Mouse (Mus musculus) midbrain, embryonic 16.5 days (tissue): ENCODE data around the gene Acer3. TPM values are rescaled to one million over a fixed set of nuclear protein-coding genes. Genes with fewer than 3 reads are reported as not detected.

Source experiments
- ATAC-seq: fragments of 200-750 bp; cut with Nextera tagmentation; 2 replicates; pipeline ENCODE4 v1.8.0; 2017; ENCODE audit warnings: moderate TSS enrichment
- H3K27ac ChIP-seq: fragments of 300-500 bp; sonication (generic); 2 replicates; pipeline ENCODE4 v1.5.1; 2014; ENCODE audit warnings: mild to moderate bottlenecking, low read length, mixed read lengths
- H3K27me3 ChIP-seq: fragments of 300-500 bp; sonication (generic); 2 replicates; pipeline ENCODE4 v1.6.1; 2014; ENCODE audit warnings: low read depth, low read length, mixed read lengths; ENCODE audit not compliant: control insufficient read depth, insufficient read depth
- H3K36me3 ChIP-seq: fragments of 300-500 bp; sonication (generic); 2 replicates; pipeline ENCODE4 v1.6.1; 2014; ENCODE audit warnings: mild to moderate bottlenecking, low read length, moderate library complexity, mixed read lengths; ENCODE audit not compliant: control insufficient read depth, insufficient read depth
- H3K4me1 ChIP-seq: fragments of 300-500 bp; sonication (generic); 2 replicates; pipeline ENCODE4 v1.6.1; 2014; ENCODE audit warnings: mild to moderate bottlenecking, low read length, mixed read lengths; ENCODE audit not compliant: control insufficient read depth, insufficient read depth
- H3K4me2 ChIP-seq: fragments of 300-500 bp; sonication (generic); 2 replicates; pipeline ENCODE4 v1.6.1; 2014; ENCODE audit warnings: mild to moderate bottlenecking, low read length, mixed read lengths
- H3K4me3 ChIP-seq: fragments of 300-500 bp; sonication (generic); 2 replicates; pipeline ENCODE4 v1.5.1; 2014; ENCODE audit warnings: low read depth, mild to moderate bottlenecking, low read length, moderate library complexity, mixed read lengths
- H3K9ac ChIP-seq: fragments of 300-500 bp; sonication (generic); 2 replicates; pipeline ENCODE4 v1.6.1; 2014; ENCODE audit warnings: low read depth, low read length, mixed read lengths
- H3K9me3 ChIP-seq: fragments of 300-500 bp; sonication (generic); replicated peaks from 2 replicates; pipeline ENCODE4 v1.6.1; 2014; ENCODE audit warnings: mild to moderate bottlenecking, low read length, mixed read lengths; ENCODE audit not compliant: control insufficient read depth, poor library complexity, severe bottlenecking
- WGBS: fragments of 180-500 bp; shearing (Covaris S2); extraction: QIAGEN DNeasy Blood & Tissue Kit; methylation state at CpG from one replicate; pipeline ENCODE4 v1.1.7; 2014; 5-methylcytosine and 5-hydroxymethylcytosine counted together
- polyA plus RNA-seq: library from polyadenylated mRNA; unstranded; fragments of >200 nt; fragmentation: Nextera tagmentation; extraction: Ambion mirVana; gene quantifications from 2 replicates; pipeline ENCODE4 v1.2.1, GENCODE M21; 2015

Gene Acer3
- polyA plus RNA-seq, 1 experiment from 2014 or later, result 20.6 TPM

DNA sequence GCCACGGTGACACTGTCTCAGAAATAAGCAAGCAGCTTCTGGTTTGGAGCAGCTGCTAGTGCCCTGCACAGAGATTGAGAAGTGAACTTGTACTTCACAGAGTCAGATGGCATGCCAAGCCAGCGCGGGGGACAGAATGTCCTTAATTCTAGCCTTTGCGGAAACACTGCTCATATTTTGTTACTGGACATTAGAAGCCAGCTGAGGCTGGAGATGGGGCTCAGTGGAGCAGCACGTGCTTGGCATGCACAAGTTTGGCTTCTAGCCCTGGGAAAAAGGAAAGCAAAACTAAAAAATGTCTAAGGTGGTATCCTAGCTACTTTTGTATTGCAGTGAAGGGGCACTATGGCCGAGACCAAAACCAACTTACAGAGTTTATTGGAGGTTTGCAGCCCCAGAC is 135.7 kb downstream of the Acer3 start:
- H3K4me1 ChIP-seq, result peaks cover 3% of the 10 kb centered on the region; the same call in 1 of the 2 replicates
- H3K9me3 ChIP-seq, result no peaks in the 10 kb centered on the region
- H3K4me3 ChIP-seq, result no peak overlapping the region
- WGBS, result 56% methylated on average over 6 of the region's 6 CpGs
- H3K9ac ChIP-seq, result no peak overlapping the region
- ATAC-seq, result peak; percentile 25; the same call in 1 of the 2 replicates
- no peaks in the 10 kb centered on the region for H3K36me3 ChIP-seq
- H3K27ac ChIP-seq, result peak overlapping the region; percentile 61; the same call in 1 of the 2 replicates
- peaks cover 5% of the 10 kb centered on the region for H3K27me3 ChIP-seq
- H3K4me2 ChIP-seq, result no peak overlapping the region

DNA sequence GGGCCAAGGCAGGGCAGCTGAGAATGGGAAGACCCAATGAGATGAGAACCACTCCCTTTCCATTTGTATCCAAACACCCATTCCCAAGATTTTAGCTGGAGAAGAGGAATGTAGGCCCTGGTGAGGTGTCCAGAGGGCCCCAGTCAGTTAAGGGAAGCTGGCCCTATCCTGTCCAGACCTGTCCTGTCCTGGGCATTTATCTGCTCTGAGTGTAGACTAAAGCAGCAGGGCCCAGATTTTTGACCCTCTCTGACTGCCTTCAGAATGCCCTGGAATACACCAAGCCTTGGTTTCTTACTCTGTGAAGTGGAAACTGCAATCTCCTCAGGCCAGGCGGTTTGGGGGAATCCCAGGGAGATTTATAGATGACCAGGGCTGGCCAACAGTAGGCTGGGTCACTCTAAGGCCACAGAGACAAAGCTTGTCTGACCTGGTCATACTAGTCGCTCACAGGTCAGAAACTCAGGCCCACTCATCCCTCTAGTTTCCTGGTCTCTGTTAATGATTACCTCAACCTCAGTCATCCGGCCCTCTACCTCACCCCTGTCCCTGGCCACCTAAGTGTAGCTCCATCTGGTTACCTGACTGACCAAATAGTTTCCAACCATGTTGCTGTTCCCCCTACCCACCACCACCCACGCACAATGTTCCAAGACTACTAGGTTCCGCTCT is 142.3 kb downstream of the Acer3 start:
- peaks cover 3% of the 10 kb centered on the region for H3K27me3 ChIP-seq
- H3K4me2 ChIP-seq, result peak overlapping the region; percentile 81
- 0 out of 2 replicates have a peak overlapping the region, but pooled peaks have one; percentile 28 for H3K27ac ChIP-seq
- H3K4me1 ChIP-seq, result peaks cover 12% of the 10 kb centered on the region
- H3K36me3 ChIP-seq, result no peaks in the 10 kb centered on the region
- 92% methylated on average over 5 of the region's 5 CpGs for WGBS
- peak overlapping the region; percentile 87 for H3K9ac ChIP-seq
- no peaks in the 10 kb centered on the region for H3K9me3 ChIP-seq
- peak; percentile 46 for ATAC-seq
- H3K4me3 ChIP-seq, result peak overlapping the region; percentile 81

DNA sequence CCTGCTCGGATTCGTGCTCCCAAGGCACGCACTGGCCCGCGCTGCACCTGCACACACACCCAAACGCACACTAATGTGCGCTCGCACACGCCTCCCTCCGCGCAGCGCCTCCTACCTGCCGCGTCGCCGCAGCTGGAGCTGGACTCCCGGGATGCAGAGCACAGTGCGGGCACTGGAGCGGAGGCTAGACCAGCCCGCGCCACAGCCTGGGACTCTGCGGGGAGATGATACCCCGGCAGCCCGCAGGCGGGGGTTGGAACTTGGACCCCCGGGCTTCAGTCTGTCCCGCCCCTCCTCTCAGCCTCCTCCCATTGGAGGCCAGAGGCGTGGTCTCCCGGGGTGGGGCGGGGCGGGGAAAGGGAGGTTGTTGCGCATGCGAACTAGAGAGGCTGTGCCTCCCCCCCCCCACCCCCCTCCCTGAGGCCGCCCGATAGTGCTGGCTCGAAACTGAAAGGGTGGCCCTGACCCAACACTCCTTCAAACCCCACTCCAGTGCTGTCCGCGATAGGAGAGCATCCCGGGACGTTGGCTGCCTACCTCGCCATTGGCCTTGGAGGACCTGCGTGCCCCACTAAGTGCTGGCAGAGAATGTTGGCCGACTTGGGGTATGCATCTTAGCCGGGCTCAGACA is 143.0 kb downstream of the Acer3 start, which contains the start of gene Capn5:
Gene Capn5, minus strand, starts transcription at position 346 of the 631 bp plus-strand sequence.
- Histone ChIP-seq H3K27ac (0 out of 2 replicates have a peak within 1 kb of the TSS, but pooled peaks have one; percentile 33), H3K36me3 (no peaks in the 10 kb centered on the region), H3K27me3 (peaks cover 3% of the 10 kb centered on the region), H3K4me2 (peak within 1 kb of the TSS; percentile 81), H3K4me3 (peak within 1 kb of the TSS; percentile 81), H3K9ac (peak within 1 kb of the TSS; percentile 87), H3K4me1 (peaks cover 12% of the 10 kb centered on the region), H3K9me3 (no peaks in the 10 kb centered on the region)
- ATAC-seq, result peak; percentile 88
- WGBS, result 2% methylated on average over 38 of the region's 44 CpGs

DNA sequence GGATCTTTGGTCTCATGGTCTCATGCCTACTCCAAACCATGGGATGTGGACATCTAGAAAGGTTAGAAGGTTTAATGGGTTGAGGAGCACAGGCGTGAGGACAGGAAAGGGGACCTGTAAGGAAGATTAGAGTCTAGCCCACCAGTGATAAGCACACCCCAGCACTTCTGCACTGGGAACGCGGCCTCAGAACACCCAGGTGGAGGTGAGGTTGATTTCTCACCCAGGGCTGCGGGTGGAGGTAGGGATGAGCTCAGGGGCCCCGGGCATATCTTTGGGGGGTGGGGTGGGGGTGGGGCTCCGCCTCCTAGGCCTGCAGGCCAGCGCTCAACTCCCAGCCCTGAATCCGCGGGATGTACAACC is 143.5 kb downstream of the Acer3 start:
- no peaks in the 10 kb centered on the region for H3K36me3 ChIP-seq

DNA sequence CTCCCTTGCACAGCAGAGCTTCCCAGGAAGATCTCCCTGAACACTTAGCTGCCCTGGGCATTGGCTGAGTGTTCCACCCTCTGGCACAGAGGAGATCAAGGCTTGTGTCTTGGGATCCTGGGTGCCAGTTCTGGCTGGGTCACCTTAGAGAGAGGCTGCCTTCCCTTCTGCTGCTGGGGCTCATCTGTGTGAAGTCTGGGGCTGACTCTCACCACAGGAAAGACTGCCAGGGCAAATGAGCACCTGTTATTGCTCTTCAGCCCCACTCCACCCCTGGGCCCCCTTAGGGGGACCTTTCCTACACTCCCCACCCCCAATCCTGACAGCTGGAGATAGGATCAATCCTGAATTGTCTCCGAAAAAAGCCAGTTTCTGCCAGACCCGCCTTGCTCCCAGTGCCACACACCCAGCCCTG is 143.9 kb downstream of the Acer3 start:
- peak overlapping the region; percentile 87 for H3K9ac ChIP-seq
- H3K4me1 ChIP-seq, result peaks cover 12% of the 10 kb centered on the region
- peaks cover 3% of the 10 kb centered on the region for H3K27me3 ChIP-seq
- no peak overlapping the region for H3K27ac ChIP-seq
- no peaks in the 10 kb centered on the region for H3K36me3 ChIP-seq
- H3K4me3 ChIP-seq, result peak overlapping the region; percentile 81
- ATAC-seq, result peak; percentile 6
- no peaks in the 10 kb centered on the region for H3K9me3 ChIP-seq
- H3K4me2 ChIP-seq, result peak overlapping the region; percentile 81
- 42% methylated on average over 2 of the region's 2 CpGs for WGBS

More for the DNA sequence above, 143.5 kb downstream of the Acer3 start:
- Histone ChIP-seq H3K27ac (0 out of 2 replicates have a peak overlapping the region, but pooled peaks have one; percentile 33), H3K4me3 (peak overlapping the region; percentile 81), H3K27me3 (peaks cover 3% of the 10 kb centered on the region), H3K9me3 (no peaks in the 10 kb centered on the region), H3K4me2 (peak overlapping the region; percentile 81), H3K9ac (peak overlapping the region; percentile 87), H3K4me1 (peaks cover 12% of the 10 kb centered on the region)
- 3% methylated on average over 9 of the region's 9 CpGs for WGBS
- ATAC-seq, result peak; percentile 63; the same call in 1 of the 2 replicates

DNA sequence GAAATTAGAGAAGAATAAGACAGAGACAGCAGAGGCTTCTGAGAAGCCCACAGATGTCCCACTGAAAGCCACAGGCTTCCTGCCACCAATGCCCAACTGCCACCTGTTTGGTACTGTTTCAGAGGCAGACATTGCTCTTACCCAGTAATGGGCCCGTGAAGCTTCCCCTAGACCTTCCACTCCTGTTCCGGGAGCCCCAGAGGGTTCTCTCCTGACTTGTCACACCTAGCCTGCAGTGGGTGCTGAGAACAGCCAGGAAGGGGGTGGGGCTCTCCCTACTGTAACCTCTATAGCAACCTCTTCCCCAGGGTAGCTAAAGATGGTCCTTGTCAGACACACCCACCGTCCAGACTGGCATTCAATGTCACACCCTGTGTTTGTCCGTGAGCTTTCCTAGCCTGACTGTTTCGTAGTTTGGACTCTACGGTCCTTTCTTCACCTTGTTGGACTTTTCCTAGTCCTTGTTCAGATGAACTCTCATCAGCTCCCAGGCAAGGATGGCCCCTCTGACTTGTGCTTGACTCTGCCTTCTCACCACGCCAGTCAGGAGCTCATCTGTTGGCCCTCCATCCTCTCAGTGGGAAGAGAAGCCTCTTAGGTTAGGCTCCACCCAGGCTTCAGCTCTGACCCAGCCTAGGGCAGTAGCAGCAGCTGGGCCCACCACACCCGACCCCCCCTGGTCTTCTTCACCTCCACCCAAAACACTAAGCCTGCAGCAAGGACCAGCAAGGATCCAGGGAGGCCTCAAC is 144.5 kb downstream of the Acer3 start:
- no peak for ATAC-seq
- Histone ChIP-seq H3K4me3 (peak overlapping the region; percentile 81), H3K9ac (peak overlapping the region; percentile 87; the same call in 1 of the 2 replicates), H3K36me3 (no peaks in the 10 kb centered on the region), H3K4me2 (peak overlapping the region; percentile 81), H3K27ac (no peak overlapping the region), H3K9me3 (no peaks in the 10 kb centered on the region), H3K4me1 (peaks cover 12% of the 10 kb centered on the region), H3K27me3 (peaks cover under 1% of the 10 kb centered on the region; the same call in 1 of the 2 replicates)
- 82% methylated on average over 8 of the region's 8 CpGs for WGBS

DNA sequence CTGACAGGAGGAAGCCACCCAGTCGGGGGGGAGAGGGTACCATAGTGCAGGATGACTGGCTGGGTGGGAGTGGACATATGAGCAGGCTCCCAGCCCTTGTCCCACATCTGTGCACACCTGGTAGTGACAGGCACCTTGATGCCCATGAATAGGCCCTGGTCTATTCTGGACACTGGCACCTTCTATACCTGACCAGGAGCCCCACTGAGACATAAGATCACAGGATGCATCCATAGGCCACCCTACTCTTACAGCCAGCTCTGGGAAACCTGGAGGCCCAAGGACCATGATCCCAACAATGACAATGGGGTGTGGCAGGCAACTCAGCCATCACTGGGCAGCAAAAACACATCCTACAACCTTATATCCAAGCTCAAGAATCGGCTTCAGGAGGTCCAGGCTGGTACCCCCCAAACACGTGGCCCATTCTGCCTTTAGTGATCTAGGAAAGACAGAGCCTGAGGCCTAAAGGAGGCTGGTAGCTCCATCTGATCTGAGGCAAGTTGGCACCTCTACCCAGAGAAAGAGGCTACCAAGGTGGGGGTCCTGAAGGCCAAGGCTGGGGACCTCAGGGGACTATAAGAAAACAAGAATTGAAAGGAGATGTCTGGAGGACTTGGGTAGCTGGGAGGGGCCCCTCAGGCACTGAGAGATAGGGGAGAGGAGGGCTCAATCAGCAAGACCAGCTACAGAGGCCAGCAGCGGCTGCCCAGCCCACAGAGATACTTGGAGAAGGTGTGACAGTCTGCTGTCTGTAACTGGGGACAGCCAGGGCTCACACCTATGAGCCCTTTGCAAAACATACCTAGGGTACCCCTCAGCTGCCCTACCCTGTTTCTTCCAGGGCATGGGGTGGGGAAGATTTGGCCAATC is 145.9 kb downstream of the Acer3 start:
- Histone ChIP-seq H3K27ac (no peak overlapping the region), H3K9me3 (no peaks in the 10 kb centered on the region), H3K4me2 (no peak overlapping the region), H3K36me3 (no peaks in the 10 kb centered on the region), H3K27me3 (no peaks in the 10 kb centered on the region), H3K4me3 (no peak overlapping the region), H3K9ac (no peak overlapping the region), H3K4me1 (peaks cover 12% of the 10 kb centered on the region)
- ATAC-seq, result no peak
- WGBS, result 72% methylated on average over 4 of the region's 4 CpGs

DNA sequence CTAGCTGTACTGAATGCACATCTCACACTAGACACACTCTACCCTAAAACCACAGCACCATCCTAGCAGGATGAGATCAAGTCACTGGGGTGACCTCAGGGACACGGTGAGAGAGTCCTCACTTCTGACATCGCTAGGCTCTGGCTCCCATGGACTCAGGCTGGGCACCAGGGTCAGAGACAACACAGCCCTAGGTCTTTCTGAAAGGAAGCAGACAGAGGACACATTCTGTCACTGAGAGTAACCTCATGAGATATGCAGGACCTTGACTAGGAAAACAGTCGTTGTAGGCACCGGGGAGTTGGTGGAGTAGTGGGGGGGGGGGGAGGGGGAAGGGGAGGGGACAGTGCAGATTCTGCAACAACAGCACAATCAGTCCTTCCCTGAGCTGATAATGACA is 147.6 kb downstream of the Acer3 start:
- Histone ChIP-seq H3K9me3 (no peaks in the 10 kb centered on the region), H3K9ac (no peak overlapping the region), H3K36me3 (no peaks in the 10 kb centered on the region), H3K4me1 (peaks cover 10% of the 10 kb centered on the region), H3K4me2 (no peak overlapping the region), H3K27ac (no peak overlapping the region), H3K4me3 (no peak overlapping the region), H3K27me3 (no peaks in the 10 kb centered on the region)
- no peak for ATAC-seq
- 59% methylated on average over 4 of the region's 4 CpGs for WGBS
